Mouse (Mus musculus): ENCODE data around the gene Bfar. TPM values are rescaled to one million over a fixed set of nuclear protein-coding genes. Genes with fewer than 3 reads are reported as not detected.

The Bfar gene
- polyA plus RNA-seq, 1 experiment from 2014 or later, result 36.2 TPM

Other genes starting within 250 kb of the Bfar start
- gene Parn, start 3.7 kb upstream of the Bfar start, polyA plus RNA-seq (2016; fragmentation: Nextera tagmentation; extraction: Ambion mirVana), result 46.4 and 47.9 TPM in 2 replicates
- gene 3110001I22Rik, start 71 bp downstream of the Bfar start, polyA plus RNA-seq (2016; fragmentation: Nextera tagmentation; extraction: Ambion mirVana), result 8.7 and 9.3 TPM in 2 replicates
- gene Pla2g10, start 59.1 kb downstream of the Bfar start, polyA plus RNA-seq (2016; fragmentation: Nextera tagmentation; extraction: Ambion mirVana), result 0.44 TPM in 1 of 2 replicates, not detected in the other
- 96.1 and 96.2 TPM in 2 replicates for gene Rrn3, start 108.8 kb downstream of the Bfar start, polyA plus RNA-seq (2016; fragmentation: Nextera tagmentation; extraction: Ambion mirVana)
- gene Ntan1, start 147.0 kb downstream of the Bfar start, polyA plus RNA-seq (2016; fragmentation: Nextera tagmentation; extraction: Ambion mirVana), result 122 and 125 TPM in 2 replicates
- gene Pdxdc1, start 231.3 kb downstream of the Bfar start, polyA plus RNA-seq (2016; fragmentation: Nextera tagmentation; extraction: Ambion mirVana), result 70.7 and 71.2 TPM in 2 replicates
- gene Mpv17l, start 231.3 kb downstream of the Bfar start, polyA plus RNA-seq (2016; fragmentation: Nextera tagmentation; extraction: Ambion mirVana), result 3.1 TPM in 2 replicates